Mouse (Mus musculus): Measurements from ENCODE around the gene Micu1. TPM values are rescaled to one million over a fixed set of nuclear protein-coding genes. Genes with fewer than 3 reads are reported as not detected.

The Micu1 gene
- polyA plus RNA-seq, 1 experiment from 2014 or later = 36.3 TPM

GRCm38 (mm10) chr10:59721555-59721954 lies 19.3 kb downstream of the Micu1 start:
- Histone ChIP-seq H3K9me3 (replicated peaks) (no peaks in the 10 kb centered on the region), H3K36me3 (no peaks in the 10 kb centered on the region), H3K4me2 (no peak overlapping the region), H3K4me1 (replicated peaks) (peaks cover 29% of the 10 kb centered on the region), H3K9ac (no peak overlapping the region), H3K27me3 (no peaks in the 10 kb centered on the region), H3K4me3 (replicated peaks) (no peak overlapping the region), H3K27ac (no peak overlapping the region)
- WGBS (ENCODE audit: insufficient replicate concordance) = 86% methylated on average over 4 of the region's 4 CpGs
- ATAC-seq (ENCODE audit: low read depth) (no peak), DNase-seq (no peak)

- no peak overlapping the region for H3K4me3 ChIP-seq (replicated peaks)
- H3K27me3 ChIP-seq = no peaks in the 10 kb centered on the region
- no peak overlapping the region for H3K27ac ChIP-seq
- peaks cover 6% of the 10 kb centered on the region; the same call in 1 of the 2 replicates for H3K36me3 ChIP-seq
- no peaks in the 10 kb centered on the region for H3K9me3 ChIP-seq (replicated peaks)
- no peak overlapping the region for H3K4me2 ChIP-seq
- ATAC-seq (ENCODE audit: low read depth) (no peak), DNase-seq (no peak)
- no peak overlapping the region for H3K9ac ChIP-seq
- H3K4me1 ChIP-seq (replicated peaks) = peaks cover 29% of the 10 kb centered on the region
Observed at GRCm38 (mm10) chr10:59724634-59725033, 22.4 kb downstream of the Micu1 start.

GRCm38 (mm10) chr10:59727251-59727650 lies 25.0 kb downstream of the Micu1 start:
- Histone ChIP-seq H3K27me3 (no peaks in the 10 kb centered on the region), H3K27ac (no peak overlapping the region), H3K36me3 (peaks cover 8% of the 10 kb centered on the region; the same call in 1 of the 2 replicates), H3K9me3 (replicated peaks) (no peaks in the 10 kb centered on the region), H3K4me3 (replicated peaks) (no peak overlapping the region), H3K9ac (no peak overlapping the region), H3K4me1 (replicated peaks) (peaks cover 15% of the 10 kb centered on the region), H3K4me2 (no peak overlapping the region)
- WGBS (ENCODE audit: insufficient replicate concordance) = 72% methylated on average over 6 of the region's 6 CpGs
- ATAC-seq (ENCODE audit: low read depth) (no peak), DNase-seq (no peak)

DNA sequence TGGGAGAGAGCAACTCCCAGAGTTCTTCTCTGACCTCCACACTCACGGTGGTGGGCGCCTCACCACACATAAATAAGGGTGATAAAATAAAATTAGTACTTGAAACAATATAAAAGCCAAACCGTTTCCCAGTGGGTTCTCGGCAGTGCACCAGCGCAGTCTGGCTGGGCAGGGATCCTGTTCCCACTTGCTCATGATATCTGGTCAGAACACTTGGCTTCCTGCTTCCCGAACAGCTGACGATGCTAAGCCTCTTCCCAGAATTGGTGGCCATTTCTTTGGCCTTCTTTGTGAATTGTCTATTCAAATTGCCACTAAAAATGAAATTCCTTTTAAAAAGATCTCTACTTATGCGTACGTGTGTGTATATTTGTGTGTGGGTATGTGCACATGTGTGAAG lies 27.0 kb downstream of the Micu1 start:
- Histone ChIP-seq H3K4me2 (no peak overlapping the region), H3K4me3 (replicated peaks) (no peak overlapping the region), H3K27me3 (no peaks in the 10 kb centered on the region), H3K27ac (no peak overlapping the region; the same call in 1 of the 2 replicates), H3K9me3 (replicated peaks) (no peaks in the 10 kb centered on the region), H3K36me3 (peaks cover 28% of the 10 kb centered on the region), H3K4me1 (replicated peaks) (peaks cover 10% of the 10 kb centered on the region), H3K9ac (no peak overlapping the region)
- DNase-seq (no peak), ATAC-seq (ENCODE audit: low read depth) (no peak)
- 72% methylated on average over 9 of the region's 9 CpGs for WGBS (ENCODE audit: insufficient replicate concordance)

- H3K36me3 ChIP-seq = peaks cover 33% of the 10 kb centered on the region
- ATAC-seq (ENCODE audit: low read depth) (no peak), DNase-seq (no peak)
- peaks cover 4% of the 10 kb centered on the region for H3K4me1 ChIP-seq (replicated peaks)
- no peaks in the 10 kb centered on the region for H3K9me3 ChIP-seq (replicated peaks)
- no peaks in the 10 kb centered on the region for H3K27me3 ChIP-seq
- no peak overlapping the region for H3K4me3 ChIP-seq (replicated peaks)
- no peak overlapping the region for H3K9ac ChIP-seq
- no peak overlapping the region; the same call in 1 of the 2 replicates for H3K27ac ChIP-seq
- WGBS (ENCODE audit: insufficient replicate concordance) = 72% methylated on average over 4 of the region's 4 CpGs
- no peak overlapping the region for H3K4me2 ChIP-seq
Observed at GRCm38 (mm10) chr10:59729842-59730241, 27.6 kb downstream of the Micu1 start.

DNA sequence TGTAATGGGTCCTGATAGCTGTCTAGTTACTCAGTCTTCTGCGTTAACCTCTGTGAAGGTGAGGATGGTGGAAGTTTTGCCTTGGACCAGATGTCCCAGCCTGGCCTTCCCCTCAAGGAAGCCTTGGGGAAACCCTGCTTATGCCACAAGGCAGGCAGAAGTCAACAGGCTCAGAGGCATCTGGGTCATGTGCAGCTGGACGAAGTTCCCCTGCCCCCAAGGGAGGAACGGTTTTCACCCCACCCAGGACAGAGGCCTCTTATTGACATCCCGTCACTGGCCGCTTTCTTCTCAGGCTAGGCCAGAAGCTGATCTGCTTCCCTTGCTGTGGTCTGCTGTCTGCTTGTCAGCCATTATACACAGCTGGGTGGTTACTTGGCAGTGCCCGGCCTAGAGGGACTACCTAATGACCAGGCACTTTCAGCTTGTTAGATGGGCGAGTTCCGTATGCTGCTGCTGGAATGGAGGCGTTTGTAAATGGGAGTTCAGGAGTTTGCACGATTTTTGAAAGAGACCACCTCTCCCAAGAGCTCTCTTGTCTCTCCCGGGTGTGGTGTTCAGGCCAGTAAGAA lies 33.8 kb downstream of the Micu1 start:
- H3K4me3 ChIP-seq (replicated peaks) = no peak overlapping the region

GRCm38 (mm10) chr10:59741448-59741847 lies 39.2 kb downstream of the Micu1 start:
- no peak overlapping the region for H3K27ac ChIP-seq
- peaks cover 30% of the 10 kb centered on the region for H3K36me3 ChIP-seq

More for the DNA sequence above, 33.8 kb downstream of the Micu1 start:
- H3K36me3 ChIP-seq = peaks cover 44% of the 10 kb centered on the region
- H3K27ac ChIP-seq = no peak overlapping the region
- peaks cover 15% of the 10 kb centered on the region for H3K4me1 ChIP-seq (replicated peaks)
- H3K27me3 ChIP-seq = no peaks in the 10 kb centered on the region
- H3K9ac ChIP-seq = no peak overlapping the region
- WGBS (ENCODE audit: insufficient replicate concordance) = 74% methylated on average over 11 of the region's 11 CpGs
- no peak overlapping the region for H3K4me2 ChIP-seq
- H3K9me3 ChIP-seq (replicated peaks) = no peaks in the 10 kb centered on the region
- ATAC-seq (ENCODE audit: low read depth) (no peak), DNase-seq (no peak)

GRCm38 (mm10) chr10:59743397-59743796 lies 41.1 kb downstream of the Micu1 start:
- DNase-seq (no peak), ATAC-seq (ENCODE audit: low read depth) (no peak)
- Histone ChIP-seq H3K4me1 (replicated peaks) (peaks cover 4% of the 10 kb centered on the region; the same call in 1 of the 2 replicates), H3K9me3 (replicated peaks) (no peaks in the 10 kb centered on the region), H3K4me3 (replicated peaks) (no peak overlapping the region), H3K27me3 (no peaks in the 10 kb centered on the region), H3K36me3 (peaks cover 27% of the 10 kb centered on the region), H3K27ac (no peak overlapping the region), H3K9ac (no peak overlapping the region), H3K4me2 (no peak overlapping the region)
- 89% methylated on average over 12 of the region's 12 CpGs for WGBS (ENCODE audit: insufficient replicate concordance)

More at GRCm38 (mm10) chr10:59741448-59741847, 39.2 kb downstream of the Micu1 start:
- no peak overlapping the region for H3K9ac ChIP-seq
- H3K4me2 ChIP-seq = no peak overlapping the region
- no peaks in the 10 kb centered on the region for H3K27me3 ChIP-seq
- H3K4me1 ChIP-seq (replicated peaks) = peaks cover 11% of the 10 kb centered on the region
- ATAC-seq (ENCODE audit: low read depth) (no peak), DNase-seq (no peak)
- 74% methylated on average over 4 of the region's 4 CpGs for WGBS (ENCODE audit: insufficient replicate concordance)
- H3K4me3 ChIP-seq (replicated peaks) = no peak overlapping the region
- H3K9me3 ChIP-seq (replicated peaks) = no peaks in the 10 kb centered on the region

- WGBS (ENCODE audit: insufficient replicate concordance) = 80% methylated on average over 5 of the region's 5 CpGs
- DNase-seq (no peak), ATAC-seq (ENCODE audit: low read depth) (no peak)
- Histone ChIP-seq H3K36me3 (peaks cover 27% of the 10 kb centered on the region), H3K27me3 (no peaks in the 10 kb centered on the region), H3K9ac (no peak overlapping the region), H3K4me1 (replicated peaks) (peaks cover 4% of the 10 kb centered on the region; the same call in 1 of the 2 replicates), H3K27ac (no peak overlapping the region), H3K9me3 (replicated peaks) (no peaks in the 10 kb centered on the region), H3K4me2 (no peak overlapping the region), H3K4me3 (replicated peaks) (no peak overlapping the region)
Observed at GRCm38 (mm10) chr10:59743969-59744368, 41.7 kb downstream of the Micu1 start.

DNA sequence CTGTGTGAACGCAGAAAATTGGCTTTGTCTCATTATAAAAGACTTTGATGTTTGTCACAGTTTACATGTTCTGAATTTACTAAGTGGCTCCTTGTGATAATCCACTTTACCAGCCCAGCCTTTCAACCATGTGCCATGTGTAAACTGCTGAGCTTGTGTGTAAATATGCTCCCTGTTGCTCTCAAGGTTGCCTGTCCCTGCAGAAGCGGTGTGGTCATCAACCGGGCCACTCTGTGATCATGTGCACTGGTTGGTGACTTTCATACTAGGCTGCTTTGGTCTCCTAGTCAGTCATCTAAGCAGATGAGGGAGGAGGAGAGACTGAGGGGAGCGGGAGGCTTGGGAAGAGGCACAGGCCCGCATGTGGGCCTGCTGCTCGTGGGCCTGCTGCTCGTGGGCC lies 45.1 kb downstream of the Micu1 start:
- no peak for ATAC-seq (ENCODE audit: low read depth)
- Histone ChIP-seq H3K27me3 (no peaks in the 10 kb centered on the region), H3K4me3 (replicated peaks) (no peak overlapping the region), H3K9ac (no peak overlapping the region), H3K4me2 (no peak overlapping the region), H3K36me3 (peaks cover 10% of the 10 kb centered on the region), H3K27ac (no peak overlapping the region), H3K9me3 (replicated peaks) (no peaks in the 10 kb centered on the region), H3K4me1 (replicated peaks) (no peaks in the 10 kb centered on the region)
- no peak for DNase-seq
- 86% methylated on average over 7 of the region's 7 CpGs for WGBS (ENCODE audit: insufficient replicate concordance)

GRCm38 (mm10) chr10:59748699-59749200 lies 46.5 kb downstream of the Micu1 start:
- H3K9me3 ChIP-seq (replicated peaks) = no peaks in the 10 kb centered on the region
- WGBS (ENCODE audit: insufficient replicate concordance) = 51% methylated on average over 2 of the region's 2 CpGs
- ATAC-seq (ENCODE audit: low read depth) = no peak
- H3K4me2 ChIP-seq = no peak overlapping the region
- no peak overlapping the region for H3K27ac ChIP-seq
- no peak overlapping the region for H3K4me3 ChIP-seq (replicated peaks)
- H3K4me1 ChIP-seq (replicated peaks) = no peaks in the 10 kb centered on the region
- no peak overlapping the region for H3K9ac ChIP-seq
- no peaks in the 10 kb centered on the region for H3K27me3 ChIP-seq
- DNase-seq = no peak
- H3K36me3 ChIP-seq = peaks cover 13% of the 10 kb centered on the region

GRCm38 (mm10) chr10:59753538-59754069 lies 51.3 kb downstream of the Micu1 start:
- Histone ChIP-seq H3K27me3 (no peaks in the 10 kb centered on the region), H3K9ac (no peak overlapping the region), H3K36me3 (peaks cover 5% of the 10 kb centered on the region), H3K4me2 (no peak overlapping the region), H3K9me3 (replicated peaks) (no peaks in the 10 kb centered on the region), H3K4me1 (replicated peaks) (no peaks in the 10 kb centered on the region), H3K4me3 (replicated peaks) (no peak overlapping the region), H3K27ac (no peak overlapping the region)
- ATAC-seq (ENCODE audit: low read depth) (no peak), DNase-seq (no peak)
- 69% methylated on average over 9 of the region's 9 CpGs for WGBS (ENCODE audit: insufficient replicate concordance)

Measured in liver, embryonic 13.5 days (tissue).